Mouse (Mus musculus) heart, embryonic 15.5 days (tissue): ENCODE data around the gene Synj2. TPM values are rescaled to one million over a fixed set of nuclear protein-coding genes. Genes with fewer than 3 reads are reported as not detected.

ENCODE experiments used
- ATAC-seq: fragments of 200-750 bp; cut with Nextera tagmentation; replicated peaks from 2 replicates; pipeline ENCODE4 v1.8.0; 2017; ENCODE audit warnings: low read depth, moderate TSS enrichment; ENCODE audit not compliant: insufficient number of reproducible peaks, insufficient read depth, low FRiP score
- H3K27ac ChIP-seq: fragments of 300-500 bp; sonication (generic); 2 replicates; pipeline ENCODE4 v1.5.1; 2015; ENCODE audit warnings: mild to moderate bottlenecking, inconsistent platforms
- H3K27me3 ChIP-seq: fragments of 300-500 bp; sonication (generic); 2 replicates; pipeline ENCODE4 v1.6.1; 2015; ENCODE audit warnings: inconsistent platforms
- H3K36me3 ChIP-seq: fragments of 300-500 bp; sonication (generic); 2 replicates; pipeline ENCODE4 v1.6.1; 2015; ENCODE audit warnings: mild to moderate bottlenecking, inconsistent platforms
- H3K4me1 ChIP-seq: fragments of 300-500 bp; sonication (generic); replicated peaks from 2 replicates; pipeline ENCODE4 v1.6.1; 2015; ENCODE audit warnings: inconsistent platforms
- H3K4me2 ChIP-seq: fragments of 300-500 bp; sonication (generic); 2 replicates; pipeline ENCODE4 v1.6.1; 2015; ENCODE audit warnings: inconsistent platforms, mild to moderate bottlenecking, moderate library complexity
- H3K4me3 ChIP-seq: fragments of 300-500 bp; sonication (generic); 2 replicates; pipeline ENCODE4 v1.5.1; 2015; ENCODE audit warnings: mild to moderate bottlenecking, inconsistent platforms
- H3K9ac ChIP-seq: fragments of 300-500 bp; sonication (generic); 2 replicates; pipeline ENCODE4 v1.6.1; 2015; ENCODE audit warnings: mild to moderate bottlenecking, inconsistent platforms
- H3K9me3 ChIP-seq: fragments of 300-500 bp; sonication (generic); replicated peaks from 2 replicates; pipeline ENCODE4 v1.6.1; 2016; ENCODE audit warnings: inconsistent platforms
- WGBS: fragments of 180-500 bp; shearing (Covaris S2); methylation state at CpG from one replicate; pipeline ENCODE4 v1.1.7; 2015; ENCODE audit warnings: mixed read lengths; 5-methylcytosine and 5-hydroxymethylcytosine counted together
- polyA plus RNA-seq: library from polyadenylated mRNA; unstranded; fragments of >200 nt; fragmentation: Nextera tagmentation; extraction: Ambion mirVana; gene quantifications from 2 replicates; pipeline ENCODE4 v1.2.1, GENCODE M21; 2015

Gene Synj2
- polyA plus RNA-seq, 1 experiment from 2014 or later, result 3.5 TPM

DNA sequence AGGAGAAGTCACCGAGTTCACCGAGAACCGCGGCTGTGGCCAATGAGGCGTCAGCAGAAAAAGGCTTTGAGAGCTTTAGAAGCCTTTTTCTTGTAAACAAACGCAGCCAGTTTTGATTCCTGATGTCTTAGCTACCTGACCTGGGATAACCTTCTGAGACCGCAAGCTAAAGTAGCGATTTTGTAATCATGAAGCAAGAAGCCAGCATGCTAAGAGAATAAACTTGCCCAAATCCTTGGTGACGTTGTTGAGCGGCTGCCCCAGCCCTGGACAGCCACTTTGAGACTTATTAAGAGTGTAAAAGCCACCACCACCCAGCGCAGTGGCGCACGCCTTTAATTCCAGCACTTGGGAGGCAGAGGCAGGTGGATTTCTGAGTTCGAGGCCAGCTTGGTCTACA is 4.8 kb upstream of the Synj2 start:
- H3K36me3 ChIP-seq, result no peaks in the 10 kb centered on the region; the same call in 1 of the 2 replicates
- H3K9me3 ChIP-seq, result no peaks in the 10 kb centered on the region
- no peak for ATAC-seq
- H3K4me2 ChIP-seq, result no peak overlapping the region
- no peak overlapping the region for H3K27ac ChIP-seq
- WGBS, result 81% methylated on average over 14 of the region's 14 CpGs
- H3K27me3 ChIP-seq, result 0 out of 2 replicates have a peak, but pooled peaks cover 6% of the 10 kb centered on the region
- H3K4me3 ChIP-seq, result no peak overlapping the region
- no peak overlapping the region for H3K9ac ChIP-seq
- H3K4me1 ChIP-seq, result peaks cover 15% of the 10 kb centered on the region

DNA sequence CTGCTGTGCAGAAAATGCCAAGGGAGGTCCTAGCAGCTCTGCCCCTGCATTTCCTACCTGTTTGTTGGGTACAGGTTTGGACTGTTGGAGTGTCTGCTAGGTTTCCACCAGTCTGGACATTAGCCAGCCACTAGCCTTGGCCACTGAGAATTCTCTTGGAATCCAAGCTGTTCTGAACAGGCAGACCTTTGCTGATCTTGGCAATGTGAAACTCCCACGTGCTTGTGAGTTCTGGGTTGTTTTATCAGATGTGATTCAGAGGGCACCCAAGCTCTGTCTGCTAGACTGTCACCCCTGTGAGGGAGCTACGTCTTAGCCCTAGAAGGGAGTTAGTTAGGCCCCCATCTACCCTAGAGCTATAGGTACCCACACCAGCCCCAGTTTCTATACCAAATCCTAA is 3.6 kb upstream of the Synj2 start:
- no peak overlapping the region for H3K4me2 ChIP-seq
- H3K27ac ChIP-seq, result no peak overlapping the region
- ATAC-seq, result no peak
- no peaks in the 10 kb centered on the region for H3K9me3 ChIP-seq
- H3K27me3 ChIP-seq, result 0 out of 2 replicates have a peak, but pooled peaks cover 6% of the 10 kb centered on the region
- H3K4me3 ChIP-seq, result no peak overlapping the region
- H3K4me1 ChIP-seq, result peaks cover 18% of the 10 kb centered on the region
- WGBS, result 47% methylated on average over 2 of the region's 2 CpGs
- H3K36me3 ChIP-seq, result no peaks in the 10 kb centered on the region
- H3K9ac ChIP-seq, result no peak overlapping the region

DNA sequence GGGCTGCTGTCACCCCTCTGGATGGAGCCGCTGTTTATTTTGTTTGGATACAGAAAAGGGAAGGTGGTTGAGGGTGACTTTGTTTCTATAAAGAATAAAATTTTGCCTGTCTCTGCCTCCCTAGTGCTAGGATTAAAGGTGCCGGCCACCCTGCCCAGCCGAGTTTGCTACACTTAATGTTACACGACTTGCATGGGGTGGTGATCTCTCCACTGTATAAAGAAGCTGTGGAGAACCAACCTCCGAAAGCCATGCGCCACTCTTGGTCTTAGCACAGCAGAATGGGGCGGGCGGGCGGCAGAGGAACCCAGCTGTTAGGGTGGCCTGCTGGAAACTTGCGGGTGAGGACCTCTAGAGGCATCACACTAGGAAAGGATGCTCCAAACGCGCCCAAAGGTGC is 1.2 kb upstream of the Synj2 start:
- H3K36me3 ChIP-seq, result no peaks in the 10 kb centered on the region
- no peaks in the 10 kb centered on the region for H3K9me3 ChIP-seq
- H3K4me2 ChIP-seq, result no peak overlapping the region
- no peak overlapping the region for H3K9ac ChIP-seq
- peaks cover 16% of the 10 kb centered on the region for H3K4me1 ChIP-seq
- H3K27ac ChIP-seq, result no peak overlapping the region
- 62% methylated on average over 12 of the region's 12 CpGs for WGBS
- H3K4me3 ChIP-seq, result no peak overlapping the region
- H3K27me3 ChIP-seq, result 0 out of 2 replicates have a peak, but pooled peaks cover 6% of the 10 kb centered on the region
- ATAC-seq, result no peak

GRCm38 (mm10) chr17:5940792-5941191 is 288 bp upstream of the Synj2 start:
- peak overlapping the region; percentile 90 for H3K4me2 ChIP-seq
- peak; percentile 88 for ATAC-seq
- 0 out of 2 replicates have a peak, but pooled peaks cover 6% of the 10 kb centered on the region for H3K27me3 ChIP-seq
- peak overlapping the region; percentile 90 for H3K4me3 ChIP-seq
- H3K4me1 ChIP-seq, result peaks cover 10% of the 10 kb centered on the region
- under 1% methylated on average over 28 of the region's 38 CpGs for WGBS
- H3K9me3 ChIP-seq, result no peaks in the 10 kb centered on the region
- H3K27ac ChIP-seq, result no peak overlapping the region
- no peaks in the 10 kb centered on the region for H3K36me3 ChIP-seq
- peak overlapping the region; percentile 65 for H3K9ac ChIP-seq

DNA sequence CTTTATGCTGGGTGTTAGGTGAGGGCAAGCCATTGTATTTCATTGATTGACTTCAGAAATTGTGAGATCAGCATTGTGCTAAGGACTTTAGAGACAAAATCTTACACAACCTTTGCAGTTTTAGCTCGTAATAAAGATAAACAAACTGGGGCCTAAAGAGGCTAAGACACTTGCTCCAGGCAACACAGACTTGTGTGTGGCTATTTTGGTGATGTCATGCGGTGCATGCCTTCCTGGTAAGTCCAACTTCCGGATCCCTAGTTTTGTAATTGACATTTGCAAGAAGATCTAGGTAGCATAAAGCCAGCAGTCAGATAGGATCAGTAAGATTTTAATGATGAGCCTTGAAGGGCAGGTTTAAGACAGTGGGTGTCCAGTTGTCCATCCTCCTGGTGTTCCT is 1.1 kb downstream of the Synj2 start:
- Histone ChIP-seq H3K36me3 (no peaks in the 10 kb centered on the region), H3K4me2 (peak overlapping the region; percentile 90), H3K4me3 (peak overlapping the region; percentile 90), H3K4me1 (peaks cover 13% of the 10 kb centered on the region), H3K27ac (peak overlapping the region; percentile 79; the same call in 1 of the 2 replicates), H3K9me3 (no peaks in the 10 kb centered on the region), H3K9ac (no peak overlapping the region), H3K27me3 (0 out of 2 replicates have a peak, but pooled peaks cover 6% of the 10 kb centered on the region)
- ATAC-seq, result no peak
- 54% methylated on average over 3 of the region's 3 CpGs for WGBS

GRCm38 (mm10) chr17:5943053-5943452 is 2.0 kb downstream of the Synj2 start:
- ATAC-seq, result no peak
- H3K4me3 ChIP-seq, result no peak overlapping the region
- peaks cover 13% of the 10 kb centered on the region for H3K4me1 ChIP-seq
- 76% methylated on average over 1 of the region's 1 CpGs for WGBS
- H3K9ac ChIP-seq, result no peak overlapping the region
- no peak overlapping the region for H3K27ac ChIP-seq
- H3K9me3 ChIP-seq, result no peaks in the 10 kb centered on the region
- 0 out of 2 replicates have a peak, but pooled peaks cover 6% of the 10 kb centered on the region for H3K27me3 ChIP-seq
- no peak overlapping the region for H3K4me2 ChIP-seq
- H3K36me3 ChIP-seq, result no peaks in the 10 kb centered on the region

DNA sequence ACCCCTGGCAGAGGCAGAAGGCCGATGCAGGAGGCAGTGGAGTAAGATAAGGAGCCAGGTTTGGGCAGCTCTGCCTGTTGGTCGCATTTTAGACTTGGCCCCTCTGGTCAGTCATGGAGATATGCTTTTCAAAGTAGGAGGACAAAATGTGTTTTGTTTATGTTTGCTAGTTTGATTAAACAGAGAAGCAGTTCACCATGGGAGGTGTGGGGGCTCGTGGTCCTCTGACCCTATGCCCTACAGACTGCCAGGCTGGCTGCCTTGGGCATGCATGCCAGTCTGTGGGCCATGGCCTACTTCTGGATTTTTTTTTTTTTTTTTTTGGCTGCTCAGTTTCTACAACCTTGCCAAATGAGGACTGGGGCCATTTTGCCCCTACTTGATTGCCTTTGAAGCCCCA is 6.0 kb downstream of the Synj2 start:
- WGBS, result 66% methylated on average over 3 of the region's 3 CpGs
- H3K4me1 ChIP-seq, result peaks cover 7% of the 10 kb centered on the region; the same call in 1 of the 2 replicates
- no peak overlapping the region for H3K27ac ChIP-seq
- no peak for ATAC-seq
- no peaks in the 10 kb centered on the region for H3K36me3 ChIP-seq
- no peak overlapping the region for H3K4me3 ChIP-seq
- H3K9me3 ChIP-seq, result no peaks in the 10 kb centered on the region
- no peak overlapping the region for H3K4me2 ChIP-seq
- no peak overlapping the region for H3K9ac ChIP-seq
- H3K27me3 ChIP-seq, result no peaks in the 10 kb centered on the region

GRCm38 (mm10) chr17:5952455-5952854 is 11.4 kb downstream of the Synj2 start:
- Histone ChIP-seq H3K9me3 (no peaks in the 10 kb centered on the region), H3K4me2 (no peak overlapping the region), H3K9ac (no peak overlapping the region), H3K4me3 (no peak overlapping the region), H3K27ac (no peak overlapping the region), H3K36me3 (no peaks in the 10 kb centered on the region), H3K4me1 (peaks cover 7% of the 10 kb centered on the region; the same call in 1 of the 2 replicates), H3K27me3 (no peaks in the 10 kb centered on the region)
- WGBS, result 72% methylated on average over 4 of the region's 4 CpGs
- no peak for ATAC-seq

DNA sequence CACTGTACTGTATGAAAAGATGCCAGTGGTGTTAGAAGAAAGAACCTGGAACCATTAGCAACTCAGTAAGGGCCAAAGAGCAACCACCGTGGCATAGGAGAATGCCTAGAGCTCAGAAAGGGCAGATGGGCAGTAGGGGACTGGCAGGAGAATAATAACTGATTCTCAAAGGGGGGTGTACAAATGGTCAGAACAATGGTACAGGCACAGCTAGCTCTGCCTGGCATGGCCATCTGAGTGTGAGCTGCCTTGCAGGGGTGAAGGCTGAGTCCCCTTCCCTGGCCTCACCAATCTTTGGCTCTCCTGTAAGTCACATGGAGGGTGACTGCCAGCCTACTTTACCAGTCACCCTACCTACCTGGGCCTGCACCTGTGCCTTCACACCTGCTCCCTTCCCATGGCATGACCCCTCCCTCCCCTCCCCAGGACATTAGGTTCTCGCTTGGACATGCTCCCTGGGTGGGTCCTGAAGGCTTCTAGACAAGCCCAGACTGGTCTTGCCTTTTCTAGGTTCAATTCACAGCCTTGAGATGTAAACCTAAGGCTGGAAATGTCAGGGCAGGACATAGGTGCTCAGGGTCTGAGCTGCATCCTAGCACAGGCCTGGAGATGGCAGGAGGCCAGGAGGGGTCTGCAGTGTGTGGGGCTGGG is 15.4 kb downstream of the Synj2 start:
- Histone ChIP-seq H3K27ac (no peak overlapping the region), H3K9me3 (no peaks in the 10 kb centered on the region), H3K4me2 (no peak overlapping the region), H3K36me3 (no peaks in the 10 kb centered on the region), H3K4me3 (no peak overlapping the region), H3K9ac (no peak overlapping the region), H3K27me3 (no peaks in the 10 kb centered on the region), H3K4me1 (peaks cover 32% of the 10 kb centered on the region)
- ATAC-seq, result no peak
- WGBS, result 93% methylated on average over 2 of the region's 2 CpGs

GRCm38 (mm10) chr17:5957097-5957496 is 16.0 kb downstream of the Synj2 start:
- H3K4me1 ChIP-seq, result peaks cover 32% of the 10 kb centered on the region
- H3K9me3 ChIP-seq, result no peaks in the 10 kb centered on the region
- no peak for ATAC-seq
- 0 out of 2 replicates have a peak overlapping the region, but pooled peaks have one; percentile 21 for H3K9ac ChIP-seq
- no peak overlapping the region for H3K4me2 ChIP-seq
- H3K27ac ChIP-seq, result no peak overlapping the region
- 41% methylated on average over 3 of the region's 3 CpGs for WGBS
- no peaks in the 10 kb centered on the region for H3K36me3 ChIP-seq
- no peak overlapping the region for H3K4me3 ChIP-seq
- H3K27me3 ChIP-seq, result no peaks in the 10 kb centered on the region

GRCm38 (mm10) chr17:5958229-5958628 is 17.1 kb downstream of the Synj2 start:
- peaks cover 32% of the 10 kb centered on the region for H3K4me1 ChIP-seq
- no peak overlapping the region for H3K9ac ChIP-seq
- H3K36me3 ChIP-seq, result no peaks in the 10 kb centered on the region
- H3K9me3 ChIP-seq, result no peaks in the 10 kb centered on the region
- ATAC-seq, result no peak
- 92% methylated on average over 5 of the region's 5 CpGs for WGBS
- H3K4me3 ChIP-seq, result no peak overlapping the region
- no peaks in the 10 kb centered on the region for H3K27me3 ChIP-seq
- H3K27ac ChIP-seq, result no peak overlapping the region
- H3K4me2 ChIP-seq, result no peak overlapping the region

DNA sequence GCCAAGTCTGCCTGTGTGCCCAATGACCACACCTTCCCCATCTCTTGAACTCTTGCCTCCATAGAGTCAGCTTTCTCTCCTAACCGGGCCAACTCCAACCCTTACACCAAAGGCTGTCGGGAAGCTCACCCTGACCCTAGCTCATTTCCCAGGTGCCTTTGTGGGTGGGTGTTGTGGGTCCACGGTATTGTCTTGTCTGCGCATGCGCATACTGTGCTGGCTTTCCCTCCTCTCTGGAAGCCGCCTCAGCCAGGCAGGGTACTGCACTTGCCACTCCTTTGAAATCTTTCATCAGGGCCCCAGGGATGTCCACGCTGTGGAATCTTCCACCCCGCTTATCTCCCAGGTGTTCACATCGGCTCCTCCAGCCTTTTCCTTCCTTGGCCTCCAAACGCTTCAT is 17.6 kb downstream of the Synj2 start:
- Histone ChIP-seq H3K27me3 (no peaks in the 10 kb centered on the region), H3K4me3 (no peak overlapping the region), H3K9ac (no peak overlapping the region), H3K27ac (no peak overlapping the region), H3K4me2 (no peak overlapping the region), H3K36me3 (no peaks in the 10 kb centered on the region), H3K9me3 (no peaks in the 10 kb centered on the region), H3K4me1 (peaks cover 32% of the 10 kb centered on the region)
- WGBS, result 82% methylated on average over 10 of the region's 10 CpGs
- no peak for ATAC-seq
